Mouse (Mus musculus): Measurements from ENCODE around the gene Mlec. TPM values are rescaled to one million over a fixed set of nuclear protein-coding genes. Genes with fewer than 3 reads are reported as not detected.
A peak's percentile ranks its signal among the peaks of the same experiment; 100 is the strongest.

Mlec gene
- total RNA-seq, 2 experiments from 2014 or later = 87.8 to 89.8 TPM

DNA sequence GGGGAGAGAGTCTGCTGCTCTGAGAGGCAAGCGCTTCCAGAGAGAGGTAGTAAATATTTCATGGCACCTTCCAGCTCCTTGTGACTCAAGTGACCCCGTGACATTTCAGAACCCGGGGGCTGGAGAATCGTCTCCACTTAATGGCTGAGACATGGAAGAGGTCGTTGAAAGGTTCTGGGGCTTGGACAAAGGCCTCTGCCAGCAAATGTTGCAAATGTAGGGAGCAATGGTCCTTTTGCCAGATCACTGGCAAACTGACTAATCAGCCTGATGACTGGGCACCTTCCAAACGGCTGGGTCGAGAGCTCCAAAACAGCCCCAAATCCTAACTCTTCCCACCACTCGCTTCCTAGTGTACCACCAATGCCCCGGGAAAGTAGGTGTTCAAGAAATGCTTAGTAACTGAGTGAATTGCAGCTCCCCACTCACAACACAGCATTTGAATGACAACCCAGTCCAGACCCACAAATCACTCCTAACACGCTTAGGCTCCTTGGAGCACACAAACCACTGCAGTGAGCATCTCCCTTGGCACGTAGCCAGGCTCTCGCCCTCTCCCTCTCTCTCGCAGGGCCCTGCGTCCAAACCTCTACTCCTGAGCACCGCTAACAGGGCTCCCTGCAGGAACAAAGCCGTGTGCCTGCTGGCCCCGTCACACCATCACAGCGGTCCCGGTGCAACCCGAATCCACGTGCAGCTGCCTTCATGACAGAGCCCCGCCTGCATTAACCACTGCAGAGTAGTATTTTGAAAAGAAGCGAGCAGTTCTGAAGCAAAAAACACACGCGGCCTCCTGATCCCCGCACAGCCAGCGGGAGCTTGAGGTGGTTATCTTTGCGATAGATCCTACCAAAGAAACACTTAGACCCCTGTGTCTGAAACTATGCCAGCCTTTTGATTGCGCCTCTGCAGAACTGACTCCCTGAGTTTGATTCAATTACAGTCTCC is 34.2 kb upstream of the Mlec start:
- intact Hi-C loops (cut with DNase I) = no loop called here
- H3K4me3 ChIP-seq = peak overlapping the region; percentile 79
- TF ChIP-seq CTCF (IDR thresholded peaks at IDR 0.05) = no peak
- peak overlapping the region; percentile 90 for H3K27ac ChIP-seq
- DNase-seq (ENCODE audit: extremely low spot score in 1 of 2, low spot score in 2 of 2) = peak; percentile 40 to 45

DNA sequence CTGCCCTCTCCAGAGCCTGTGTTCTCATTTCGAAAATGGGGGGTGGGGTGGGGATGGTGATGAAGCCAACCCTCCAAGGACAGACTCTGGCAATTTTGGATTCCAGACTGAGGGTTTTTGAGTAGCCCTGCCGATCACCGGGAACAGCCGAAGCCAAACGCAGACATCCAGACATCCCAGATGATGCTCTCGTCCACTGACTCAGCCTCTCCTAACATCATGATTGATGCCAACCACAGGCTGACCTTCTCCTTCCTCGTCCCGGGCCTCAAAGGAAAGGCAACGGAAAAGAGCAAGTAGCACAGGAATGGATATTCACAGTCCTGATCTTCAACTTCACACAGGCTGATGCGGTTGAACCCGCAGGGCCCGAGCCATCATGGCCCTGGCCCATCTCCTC is 32.1 kb upstream of the Mlec start:
- intact Hi-C loops (cut with DNase I) = no loop called here
- Histone ChIP-seq H3K4me3 (no peak overlapping the region), H3K27ac (no peak overlapping the region)
- no peak for TF ChIP-seq CTCF (IDR thresholded peaks at IDR 0.05)
- DNase-seq (ENCODE audit: extremely low spot score in 1 of 2, low spot score in 2 of 2) = no peak

DNA sequence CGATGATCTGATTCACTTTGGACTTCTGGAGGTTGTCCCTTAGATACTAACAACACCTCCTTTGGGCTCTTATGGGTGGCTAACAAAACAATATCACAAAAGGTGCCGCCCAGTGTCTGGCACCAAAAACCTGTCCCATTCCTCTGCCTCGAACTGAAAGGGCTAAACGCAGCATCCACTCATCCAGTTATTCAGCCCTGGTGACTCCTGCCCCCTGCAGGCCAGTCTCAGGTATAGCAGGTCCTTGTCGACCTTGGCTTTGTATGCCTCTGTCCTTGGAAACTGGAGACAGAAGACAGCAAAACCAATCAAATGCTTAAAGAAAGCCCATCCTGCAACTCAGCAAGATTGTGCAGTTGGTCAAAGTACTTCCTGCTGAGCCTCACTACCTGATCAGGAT is 30.8 kb upstream of the Mlec start:
- no peak overlapping the region for H3K27ac ChIP-seq
- intact Hi-C loops (cut with DNase I) = no loop called here
- no peak overlapping the region for H3K4me3 ChIP-seq
- DNase-seq (ENCODE audit: extremely low spot score in 1 of 2, low spot score in 2 of 2) = no peak
- peak; percentile 82 for TF ChIP-seq CTCF (IDR thresholded peaks at IDR 0.05)

DNA sequence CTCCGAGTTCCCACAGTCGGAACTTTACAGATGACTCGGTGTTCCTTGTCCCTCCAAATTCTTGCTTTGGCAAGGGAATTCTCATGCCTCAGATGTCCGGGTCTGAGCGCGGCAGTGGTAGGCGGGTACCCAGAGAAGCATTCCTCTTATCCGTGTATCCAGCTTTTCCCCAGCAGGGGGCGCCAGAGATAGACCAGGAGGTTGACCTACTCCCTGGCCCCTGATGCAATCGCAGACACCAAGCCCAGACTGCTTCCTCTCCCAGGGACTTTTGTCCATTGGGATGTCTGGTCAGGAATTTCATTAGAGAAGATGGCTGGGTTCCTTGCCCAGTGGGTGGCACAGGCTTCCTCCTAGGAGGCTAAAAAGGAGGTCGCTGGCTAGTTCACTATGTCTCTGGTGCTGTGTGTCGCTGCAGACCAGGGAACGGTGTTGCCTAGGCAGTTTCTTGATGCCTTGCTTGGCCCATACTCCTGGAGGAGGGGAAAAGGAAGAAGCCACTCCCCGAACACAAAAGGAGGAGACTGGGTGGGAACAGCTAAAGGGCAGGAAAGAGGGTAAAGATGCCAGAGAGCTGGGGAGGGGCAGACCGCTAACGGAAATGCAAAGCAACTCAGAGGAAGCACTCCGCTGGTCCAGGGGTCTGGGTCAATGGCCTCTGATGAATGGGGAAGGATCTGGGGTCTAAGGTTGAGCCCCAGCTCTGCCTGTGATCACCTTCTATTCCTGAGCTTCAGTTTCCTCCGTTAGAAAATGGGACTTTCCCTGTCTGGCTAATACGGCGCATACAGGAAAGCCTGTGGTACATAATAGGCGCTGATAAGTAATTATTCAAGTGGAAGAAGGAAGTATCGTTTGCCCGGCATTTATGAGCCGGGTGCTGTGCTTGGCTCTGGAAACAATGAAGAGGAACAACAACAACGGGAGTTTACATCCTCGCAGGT is 29.5 kb upstream of the Mlec start:
- DNase-seq (ENCODE audit: extremely low spot score in 1 of 2, low spot score in 2 of 2) = peak; percentile 89 to 91
- Histone ChIP-seq H3K4me3 (peak overlapping the region; percentile 25; the same call in 1 of the 2 replicates), H3K27ac (peak overlapping the region; percentile 68)
- intact Hi-C loops (cut with DNase I) = loop anchor here (1.0 to 2.0 kb wide), 3 partner anchors 44 to 63 kb away; no protein-coding TSS in a partner anchor
- TF ChIP-seq CTCF (IDR thresholded peaks at IDR 0.05) = peak; percentile 97

DNA sequence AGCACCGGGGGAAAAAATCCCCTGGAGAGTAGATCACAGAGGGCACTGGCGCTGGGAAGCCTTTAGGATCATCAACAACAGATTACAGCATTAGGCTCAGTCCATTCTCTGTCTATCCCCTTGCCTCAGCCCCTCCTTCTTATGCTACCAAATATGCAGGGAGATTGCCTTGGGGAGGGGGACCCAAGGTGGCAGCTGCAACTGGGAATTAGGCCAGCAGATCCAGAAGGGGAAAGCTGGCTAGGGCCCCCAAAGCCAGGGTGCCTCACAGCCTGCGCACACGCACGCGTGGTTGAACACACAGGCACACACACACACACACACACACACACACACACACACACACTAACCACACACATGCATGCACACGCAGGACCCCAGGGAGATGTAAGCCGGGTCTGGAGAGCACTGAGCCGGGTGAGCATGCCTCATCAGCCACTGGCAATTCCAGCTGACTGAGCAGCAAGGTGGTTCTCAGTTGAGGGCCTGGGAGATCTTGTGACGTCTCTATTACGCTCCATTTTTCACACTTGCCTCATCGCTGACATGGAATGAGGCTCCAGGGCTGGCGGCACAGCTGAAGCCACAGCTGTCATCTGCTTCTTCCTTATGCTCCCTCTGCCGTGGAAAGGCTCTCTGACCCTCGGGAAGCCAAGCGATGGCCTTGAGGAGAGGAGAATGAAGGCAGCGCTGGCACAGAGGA is 28.5 kb upstream of the Mlec start:
- Histone ChIP-seq H3K27ac (peak overlapping the region; percentile 68), H3K4me3 (peak overlapping the region; percentile 25; the same call in 1 of the 2 replicates)
- peak in 1 of 2 experiments; percentile 54 for DNase-seq (ENCODE audit: extremely low spot score in 1 of 2, low spot score in 2 of 2)
- TF ChIP-seq CTCF (IDR thresholded peaks at IDR 0.05) = no peak
- intact Hi-C loops (cut with DNase I) = loop anchor here (1.0 to 2.0 kb wide), 3 partner anchors 45 to 62 kb away; no protein-coding TSS in a partner anchor

DNA sequence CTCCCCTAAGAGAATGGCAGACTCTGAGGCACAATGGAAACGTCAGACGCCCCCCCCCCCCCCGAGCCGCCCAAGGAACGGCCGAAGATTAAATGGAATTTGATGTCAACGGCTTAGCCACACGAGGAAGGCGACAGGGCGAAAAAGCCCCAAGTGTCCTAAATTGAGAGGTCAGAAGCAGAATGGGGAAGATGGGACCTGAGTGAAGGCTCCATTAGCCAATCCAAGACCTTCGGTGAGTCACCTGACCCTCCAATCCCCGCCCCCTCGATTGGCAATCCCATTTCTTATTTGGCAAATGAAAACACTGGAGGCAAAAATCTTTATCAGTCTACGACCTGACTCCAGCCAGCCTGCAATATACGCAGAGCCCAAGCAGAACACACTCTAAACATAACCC is 26.7 kb upstream of the Mlec start:
- TF ChIP-seq CTCF (IDR thresholded peaks at IDR 0.05) = no peak
- intact Hi-C loops (cut with DNase I) = no loop called here
- peak overlapping the region; percentile 30 for H3K4me3 ChIP-seq
- H3K27ac ChIP-seq = peak overlapping the region; percentile 9; the same call in 1 of the 2 replicates
- DNase-seq (ENCODE audit: extremely low spot score in 1 of 2, low spot score in 2 of 2) = peak in 1 of 2 experiments; percentile 46

DNA sequence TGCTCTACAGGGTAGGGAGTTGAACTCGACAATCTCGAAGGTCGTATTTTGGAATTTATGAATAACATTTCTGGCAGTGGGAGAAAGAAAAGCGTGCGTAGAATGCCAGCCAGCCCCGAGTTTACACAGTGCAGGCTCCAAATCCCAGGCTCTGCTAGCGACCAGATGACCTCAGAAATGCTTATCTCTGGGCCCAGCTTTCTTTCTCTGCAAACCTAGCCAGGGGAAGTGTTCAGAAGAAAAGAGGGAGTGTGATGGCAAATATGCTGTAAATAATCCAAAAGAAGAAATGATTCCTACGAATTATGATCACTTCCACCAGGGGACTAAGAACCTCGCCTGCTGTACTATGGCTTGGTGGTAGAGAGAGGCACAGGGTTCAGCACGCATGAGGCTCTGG is 25.5 kb upstream of the Mlec start:
- no peak overlapping the region for H3K4me3 ChIP-seq
- intact Hi-C loops (cut with DNase I) = no loop called here
- no peak for DNase-seq (ENCODE audit: extremely low spot score in 1 of 2, low spot score in 2 of 2)
- peak overlapping the region; percentile 52; the same call in 1 of the 2 replicates for H3K27ac ChIP-seq
- TF ChIP-seq CTCF (IDR thresholded peaks at IDR 0.05) = no peak

DNA sequence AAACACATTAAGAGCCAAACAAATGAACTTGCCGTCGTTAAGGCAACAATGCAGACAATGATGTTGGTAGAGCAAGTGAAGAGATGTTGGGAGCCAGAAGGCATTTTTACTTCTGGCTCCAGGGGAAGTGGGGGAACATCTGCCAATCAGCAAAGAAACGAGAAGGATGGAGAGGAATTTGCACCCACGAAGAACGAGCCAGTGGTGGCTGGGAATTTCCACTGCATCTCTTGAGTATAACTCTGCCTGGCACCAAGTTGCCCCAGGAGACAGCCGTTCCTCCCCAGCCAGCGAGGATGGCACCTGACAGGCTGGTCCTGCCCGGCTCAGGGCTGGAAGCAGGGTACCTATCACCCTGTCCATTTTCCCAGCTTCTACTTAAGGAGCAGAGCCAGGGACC is 24.9 kb upstream of the Mlec start:
- Histone ChIP-seq H3K27ac (peak overlapping the region; percentile 52), H3K4me3 (no peak overlapping the region)
- no peak for DNase-seq (ENCODE audit: extremely low spot score in 1 of 2, low spot score in 2 of 2)
- TF ChIP-seq CTCF (IDR thresholded peaks at IDR 0.05) = no peak
- intact Hi-C loops (cut with DNase I) = no loop called here

DNA sequence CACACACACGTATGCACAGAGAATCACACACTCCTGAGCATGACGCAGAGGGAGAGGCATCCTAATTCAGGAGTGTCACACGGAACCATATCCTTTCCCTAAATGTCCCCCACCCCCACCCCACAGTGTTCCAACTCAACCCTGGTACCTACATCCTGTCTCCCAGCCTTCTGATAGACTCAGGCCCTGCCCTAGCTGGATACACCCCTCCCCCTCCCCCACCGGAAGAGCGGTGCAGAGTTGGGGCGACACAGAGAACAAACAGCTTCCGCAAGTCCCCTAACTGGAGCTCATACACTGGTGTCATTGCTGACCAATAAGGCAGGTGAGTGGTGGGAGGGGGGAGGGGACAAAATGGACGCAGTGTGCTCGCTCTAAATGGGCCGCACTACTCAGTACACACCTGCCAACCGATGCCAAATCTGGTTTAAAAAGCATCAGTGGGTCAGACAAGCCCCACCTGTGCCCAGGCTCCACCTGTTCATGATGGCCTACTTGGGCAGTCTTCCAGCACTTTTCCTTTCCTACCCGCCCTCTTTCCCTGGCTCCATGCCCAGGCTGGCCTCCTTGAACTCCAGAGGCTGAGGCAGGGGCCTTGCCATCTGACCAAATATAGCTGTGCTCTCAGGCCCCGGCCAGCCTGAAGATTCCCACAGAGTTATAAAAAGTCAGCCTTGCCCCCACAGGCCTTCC is 23.4 kb upstream of the Mlec start:
- Histone ChIP-seq H3K4me3 (no peak overlapping the region), H3K27ac (no peak overlapping the region)
- no peak for TF ChIP-seq CTCF (IDR thresholded peaks at IDR 0.05)
- intact Hi-C loops (cut with DNase I) = no loop called here
- no peak for DNase-seq (ENCODE audit: extremely low spot score in 1 of 2, low spot score in 2 of 2)

DNA sequence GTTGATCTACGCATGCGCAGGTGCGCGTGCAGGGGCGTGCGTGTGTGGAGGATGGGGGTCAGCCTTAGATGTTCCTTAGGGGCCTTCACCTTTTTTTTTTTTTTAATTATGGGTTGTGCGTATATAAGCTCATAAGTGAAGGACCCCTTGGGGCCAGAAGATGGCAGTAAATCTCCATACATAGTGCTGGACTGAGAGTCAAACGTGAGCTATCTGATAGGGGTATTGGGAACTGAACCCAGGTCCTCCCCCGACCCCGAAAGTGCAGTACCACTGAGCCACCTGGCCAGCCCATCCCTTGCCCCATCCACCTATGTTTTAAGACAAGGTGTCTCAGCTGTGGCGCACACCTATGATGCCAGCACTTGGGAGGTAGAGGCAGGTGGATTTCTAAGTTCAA is 21.6 kb upstream of the Mlec start:
- H3K27ac ChIP-seq = no peak overlapping the region
- DNase-seq (ENCODE audit: extremely low spot score in 1 of 2, low spot score in 2 of 2) = no peak
- H3K4me3 ChIP-seq = no peak overlapping the region
- TF ChIP-seq CTCF (IDR thresholded peaks at IDR 0.05) = no peak; the same call in 1 of the 2 replicates
- intact Hi-C loops (cut with DNase I) = no loop called here

DNA sequence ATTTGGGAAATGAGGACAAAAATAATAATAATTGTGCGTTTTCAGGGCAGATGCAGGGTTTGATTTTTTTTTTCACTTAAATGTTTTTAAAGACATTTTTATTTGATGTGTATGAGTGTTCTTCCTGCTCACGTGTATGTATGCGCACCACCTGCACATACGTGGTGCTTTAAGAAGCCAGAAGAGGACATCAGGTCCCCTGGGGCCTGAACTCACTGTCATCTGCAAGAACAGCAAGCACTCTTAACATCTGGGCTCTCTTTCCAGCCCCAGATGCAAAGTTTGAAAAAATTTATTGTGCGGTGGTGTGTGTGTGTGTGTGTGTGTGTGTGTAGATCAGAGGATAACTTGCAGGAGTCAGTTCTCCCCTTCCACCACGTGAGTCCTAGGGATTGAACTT is 19.9 kb upstream of the Mlec start:
- DNase-seq (ENCODE audit: extremely low spot score in 1 of 2, low spot score in 2 of 2) = no peak
- intact Hi-C loops (cut with DNase I) = no loop called here
- no peak overlapping the region for H3K27ac ChIP-seq

More for the DNA sequence above, 19.9 kb upstream of the Mlec start:
- no peak overlapping the region for H3K4me3 ChIP-seq
- TF ChIP-seq CTCF (IDR thresholded peaks at IDR 0.05) = no peak

Data from left cerebral cortex, adult 2 months (tissue).